Mouse (Mus musculus) myocyte (in vitro differentiated cells): ENCODE measurements around the gene Tmsb15b2.

Source experiments
- CEBPB ChIP-seq: IDR thresholded peaks from 2 replicates; pipeline ENCODE4 v1.6.1; 2011; ENCODE audit warnings: mild to moderate bottlenecking, moderate library complexity; ENCODE audit not compliant: poor library complexity, insufficient read depth, severe bottlenecking
- E2F4 ChIP-seq: IDR thresholded peaks from one replicate; pipeline ENCODE4 v1.6.1; 2011; ENCODE audit warnings: mild to moderate bottlenecking, control low read depth, moderate library complexity; ENCODE audit not compliant: insufficient read depth
- MAX ChIP-seq: IDR thresholded peaks from one replicate; pipeline ENCODE4 v1.6.1; 2011; ENCODE audit warnings: low read depth, mild to moderate bottlenecking, control low read depth
- MYOD1 ChIP-seq, 3 experiments: IDR thresholded peaks; one replicate each; pipeline ENCODE4 v1.6.1; 2011; ENCODE audit warnings: control low read depth in 2 of 3, low read depth in 2 of 3, mild to moderate bottlenecking in 2 of 3, moderate library complexity in 1 of 3; ENCODE audit not compliant: insufficient read length in 2 of 3, control insufficient read depth in 1 of 3
- MYOG ChIP-seq, 3 experiments: IDR thresholded peaks; one replicate each; pipeline ENCODE4 v1.6.1; 2011; ENCODE audit warnings: control low read depth in 2 of 3, low read depth in 2 of 3, mild to moderate bottlenecking in 2 of 3; ENCODE audit not compliant: insufficient read length in 2 of 3, control insufficient read depth in 1 of 3, insufficient read depth in 1 of 3
- POLR2A ChIP-seq: IDR thresholded peaks from one replicate; pipeline ENCODE4 v1.6.1; 2011; ENCODE audit warnings: low read depth, mild to moderate bottlenecking, control low read depth, moderate library complexity; ENCODE audit not compliant: insufficient read length
- POLR2AphosphoS2 ChIP-seq: IDR thresholded peaks from one replicate; pipeline ENCODE4 v1.6.1; 2011; ENCODE audit warnings: low read depth, control low read depth; ENCODE audit not compliant: insufficient read length
- REST ChIP-seq: IDR thresholded peaks from one replicate; pipeline ENCODE4 v1.6.1; 2011; ENCODE audit warnings: mild to moderate bottlenecking, control low read depth, moderate library complexity; ENCODE audit not compliant: insufficient read depth, insufficient read length
- SRF ChIP-seq: IDR thresholded peaks from one replicate; pipeline ENCODE4 v1.6.1; 2011; ENCODE audit warnings: low read depth; ENCODE audit not compliant: control insufficient read depth, insufficient read length
- TCF12 ChIP-seq: IDR thresholded peaks from one replicate; pipeline ENCODE4 v1.6.1; 2011; ENCODE audit warnings: mild to moderate bottlenecking, control low read depth; ENCODE audit not compliant: poor library complexity, insufficient read depth, severe bottlenecking
- TCF3 ChIP-seq: IDR thresholded peaks from one replicate; pipeline ENCODE4 v1.6.1; 2011; ENCODE audit warnings: low read depth, control low read depth; ENCODE audit not compliant: insufficient read length
- USF1 ChIP-seq: IDR thresholded peaks from one replicate; pipeline ENCODE4 v1.6.1; 2011; ENCODE audit warnings: low read depth, mild to moderate bottlenecking, control low read depth, moderate library complexity

GRCm38 (mm10) chrX:136925863-136926262 is 49.4 kb downstream of the Tmsb15b2 start:
- no peak for TF ChIP-seq POLR2A
- TF ChIP-seq MYOG (IDR thresholded peaks at IDR 0.05; ENCODE audit: control insufficient read depth in 1 of 3, insufficient read depth in 1 of 3, insufficient read length in 2 of 3, low read depth in 2 of 3): no peak
- TF ChIP-seq TCF12: no peak
- TF ChIP-seq USF1: no peak
- no peak for TF ChIP-seq E2F4
- no peak for TF ChIP-seq MAX
- no peak for TF ChIP-seq MYOD1 (IDR thresholded peaks at IDR 0.05; ENCODE audit: control insufficient read depth in 1 of 3, insufficient read length in 2 of 3, low read depth in 2 of 3)
- TF ChIP-seq POLR2AphosphoS2: no peak
- no peak for TF ChIP-seq CEBPB
- no peak for TF ChIP-seq SRF
- no peak for TF ChIP-seq TCF3
- no peak for TF ChIP-seq REST
